Mouse (Mus musculus) G1E (cell line): Measurements from ENCODE around the gene Catsper2. TPM values are rescaled to one million over a fixed set of nuclear protein-coding genes. Genes with fewer than 3 reads are reported as not detected.

Source experiments
- ATAC-seq: 2 replicates; pipeline ENCODE4 v1.8.0; 2016; ENCODE audit warnings: mild to moderate bottlenecking; ENCODE audit not compliant: insufficient number of reproducible peaks, poor library complexity, low FRiP score, severe bottlenecking; ENCODE audit errors: extremely low read depth
- DNase-seq: peaks from one replicate; pipeline ENCODE4 v3.0.0; 2012; ENCODE audit warnings: low spot score
- H3K27me3 ChIP-seq: 2 replicates; pipeline ENCODE4 v1.6.1; 2012; ENCODE audit warnings: mild to moderate bottlenecking, low read length, inconsistent platforms; ENCODE audit not compliant: insufficient read depth
- H3K36me3 ChIP-seq: replicated peaks from 2 replicates; pipeline ENCODE3; 2012; ENCODE audit warnings: mild to moderate bottlenecking, inconsistent platforms
- H3K4me1 ChIP-seq: 2 replicates; pipeline ENCODE4 v1.6.1; 2012; ENCODE audit warnings: low read depth, low read length, inconsistent platforms, mixed read lengths; ENCODE audit not compliant: insufficient read depth
- H3K4me3 ChIP-seq: 2 replicates; pipeline ENCODE4 v1.5.1; 2012; ENCODE audit warnings: low read depth, mild to moderate bottlenecking, inconsistent platforms, low read length, moderate library complexity, mixed read lengths
- H3K9me3 ChIP-seq: replicated peaks from 2 replicates; pipeline ENCODE4 v1.6.1; 2012; ENCODE audit warnings: inconsistent platforms
- CTCF ChIP-seq: IDR thresholded peaks from 2 replicates; pipeline ENCODE4 v1.5.1; 2012; ENCODE audit warnings: low read depth, low read length, inconsistent platforms, mixed read lengths
- GATA1 ChIP-seq: IDR thresholded peaks from 2 replicates; pipeline ENCODE4 v1.6.1; 2012; ENCODE audit warnings: borderline replicate concordance, low read length, inconsistent platforms, mixed read lengths
- GATA2 ChIP-seq: IDR thresholded peaks from 2 replicates; pipeline ENCODE4 v1.6.1; 2012; ENCODE audit warnings: low read depth, low read length, inconsistent platforms, borderline replicate concordance
- POLR2AphosphoS5 ChIP-seq: IDR thresholded peaks from 2 replicates; pipeline ENCODE4 v1.6.1; 2012; ENCODE audit warnings: low read depth, low read length, inconsistent platforms; ENCODE audit not compliant: insufficient replicate concordance
- TAL1 ChIP-seq: conservative IDR thresholded peaks from 2 replicates; pipeline ENCODE4 v1.6.1; 2012; ENCODE audit warnings: low read depth, low read length, inconsistent platforms, mixed read lengths
- polyA plus RNA-seq: library from polyadenylated mRNA; stranded (reverse); fragments of >175 nt; gene quantifications from 2 replicates; pipeline ENCODE4 v1.2.3, GENCODE M21; 2012
- total RNA-seq, 2 experiments: library from RNA; stranded (forward) in 1 of 2; stranded (reverse) in 1 of 2; fragments of 200-1000 nt in 1 of 2; fragments of >200 nt in 1 of 2; fragmentation: Nextera tagmentation in 1 of 2; gene quantifications; 2 replicates each; pipeline ENCODE4 v1.2.3; 2014 to 2017

Gene Catsper2
- total and polyA plus RNA-seq, 3 experiments: 0.11 to 2.9 (median 0.55) TPM

GRCm38 (mm10) chr2:121357494-121357893 lies 56.1 kb downstream of the Catsper2 start, which contains the start of gene Ckmt1:
Gene Ckmt1, plus strand, starts transcription at chr2:121357714.
- Histone ChIP-seq H3K36me3 (no peaks in the 10 kb centered on the region), H3K4me3 (no peak within 1 kb of the TSS), H3K9me3 (no peaks in the 10 kb centered on the region), H3K4me1 (peaks cover 28% of the 10 kb centered on the region), H3K27me3 (peaks cover 43% of the 10 kb centered on the region)
- TF ChIP-seq POLR2AphosphoS5: no peak
- no peak for TF ChIP-seq GATA1
- no peak for TF ChIP-seq GATA2
- no peak for TF ChIP-seq TAL1
- no peak for TF ChIP-seq CTCF
- ATAC-seq (no peak), DNase-seq (no peak)

GRCm38 (mm10) chr2:121354820-121355592 lies 58.6 kb downstream of the Catsper2 start, which contains the start of gene Ppip5k1:
Gene Ppip5k1, minus strand, starts transcription at chr2:121355396.
- H3K9me3 ChIP-seq: no peaks in the 10 kb centered on the region
- H3K27me3 ChIP-seq: peaks cover 35% of the 10 kb centered on the region
- ATAC-seq (peak; percentile 93), DNase-seq (peak; percentile 99)
- peaks cover 28% of the 10 kb centered on the region for H3K4me1 ChIP-seq
- TF ChIP-seq POLR2AphosphoS5 (no peak), CTCF (peak; percentile 79), GATA1 (no peak)
- peak within 1 kb of the TSS; percentile 78 for H3K4me3 ChIP-seq
- H3K36me3 ChIP-seq: peaks cover 4% of the 10 kb centered on the region

- peaks cover 8% of the 10 kb centered on the region for H3K36me3 ChIP-seq
- no peak for DNase-seq
- no peaks in the 10 kb centered on the region for H3K9me3 ChIP-seq
- peaks cover 28% of the 10 kb centered on the region for H3K4me1 ChIP-seq
- H3K4me3 ChIP-seq: peak overlapping the region; percentile 78
- TF ChIP-seq CTCF (no peak), POLR2AphosphoS5 (no peak), GATA2 (no peak), TAL1 (no peak), GATA1 (no peak)
- no peak for ATAC-seq
- H3K27me3 ChIP-seq: peaks cover 33% of the 10 kb centered on the region
Observed at GRCm38 (mm10) chr2:121354378-121354777, 59.2 kb downstream of the Catsper2 start.

GRCm38 (mm10) chr2:121353156-121353555 lies 60.4 kb downstream of the Catsper2 start:
- Histone ChIP-seq H3K4me3 (no peak overlapping the region), H3K27me3 (peaks cover 23% of the 10 kb centered on the region), H3K36me3 (peaks cover 15% of the 10 kb centered on the region), H3K9me3 (no peaks in the 10 kb centered on the region), H3K4me1 (peaks cover 19% of the 10 kb centered on the region)
- DNase-seq (no peak), ATAC-seq (no peak)
- TF ChIP-seq CTCF: no peak
- TF ChIP-seq POLR2AphosphoS5: no peak
- no peak for TF ChIP-seq GATA2
- no peak for TF ChIP-seq TAL1
- TF ChIP-seq GATA1: no peak

Other genes with a start within 250 kb of the Catsper2 start
- gene Tubgcp4, start 243.1 kb downstream of the Catsper2 start, total RNA-seq (2014; fragmentation: Nextera tagmentation): 73.7 and 75.2 TPM in 2 replicates
- 60.9 and 61.9 TPM in 2 replicates for gene Tubgcp4, start 243.1 kb downstream of the Catsper2 start, total RNA-seq (2017)
- gene Tubgcp4, start 243.1 kb downstream of the Catsper2 start, polyA plus RNA-seq: 8.5 and 19.1 TPM in 2 replicates
- gene Zscan29, start 242.7 kb downstream of the Catsper2 start, total RNA-seq (2014; fragmentation: Nextera tagmentation): 20.1 and 29.1 TPM in 2 replicates
- 12.9 and 16.3 TPM in 2 replicates for gene Zscan29, start 242.7 kb downstream of the Catsper2 start, total RNA-seq (2017)
- 10.2 and 10.3 TPM in 2 replicates for gene Zscan29, start 242.7 kb downstream of the Catsper2 start, polyA plus RNA-seq
- 41.1 and 44.1 TPM in 2 replicates for gene Trp53bp1, start 142.4 kb downstream of the Catsper2 start, total RNA-seq (2014; fragmentation: Nextera tagmentation)
- 20.1 and 21.6 TPM in 2 replicates for gene Trp53bp1, start 142.4 kb downstream of the Catsper2 start, total RNA-seq (2017)
- 16.2 and 25.9 TPM in 2 replicates for gene Trp53bp1, start 142.4 kb downstream of the Catsper2 start, polyA plus RNA-seq
- gene Map1a, start 124.2 kb downstream of the Catsper2 start, total RNA-seq (2014; fragmentation: Nextera tagmentation): 2.5 and 3.3 TPM in 2 replicates
- 0.66 and 2.2 TPM in 2 replicates for gene Map1a, start 124.2 kb downstream of the Catsper2 start, total RNA-seq (2017)
- 7.0 and 7.4 TPM in 2 replicates for gene Map1a, start 124.2 kb downstream of the Catsper2 start, polyA plus RNA-seq
- 11.1 and 15.2 TPM in 2 replicates for gene Ppip5k1, start 58.4 kb downstream of the Catsper2 start, total RNA-seq (2014; fragmentation: Nextera tagmentation)
- 8.4 and 11.3 TPM in 2 replicates for gene Ppip5k1, start 58.4 kb downstream of the Catsper2 start, total RNA-seq (2017)
- 2.0 and 2.6 TPM in 2 replicates for gene Ppip5k1, start 58.4 kb downstream of the Catsper2 start, polyA plus RNA-seq
- 9.8 TPM in 1 of 2 replicates, not detected in the other for gene Ckmt1, start 56.1 kb downstream of the Catsper2 start, total RNA-seq (2014; fragmentation: Nextera tagmentation)
- gene Ckmt1, start 56.1 kb downstream of the Catsper2 start, total RNA-seq (2017): 0.55 TPM in 1 of 2 replicates, not detected in the other
- gene Ckmt1, start 56.1 kb downstream of the Catsper2 start, polyA plus RNA-seq: not detected in 2 replicates
- gene Strc, start 26.6 kb downstream of the Catsper2 start, total RNA-seq (2014; fragmentation: Nextera tagmentation): not detected in 2 replicates
- 0.05 TPM in 1 of 2 replicates, not detected in the other for gene Strc, start 26.6 kb downstream of the Catsper2 start, total RNA-seq (2017)
- gene Strc, start 26.6 kb downstream of the Catsper2 start, polyA plus RNA-seq: not detected in 2 replicates
- gene Pdia3, start within 50 bp of the Catsper2 start, total RNA-seq (2014; fragmentation: Nextera tagmentation): 233 and 263 TPM in 2 replicates
- 90.1 and 104 TPM in 2 replicates for gene Pdia3, start within 50 bp of the Catsper2 start, total RNA-seq (2017)
- gene Pdia3, start within 50 bp of the Catsper2 start, polyA plus RNA-seq: 315 and 418 TPM in 2 replicates
- not detected in 2 replicates for gene Ell3, start 30.5 kb upstream of the Catsper2 start, total RNA-seq (2014; fragmentation: Nextera tagmentation)
- 0.29 TPM in 1 of 2 replicates, not detected in the other for gene Ell3, start 30.5 kb upstream of the Catsper2 start, total RNA-seq (2017)
- 0.02 TPM in 1 of 2 replicates, not detected in the other for gene Ell3, start 30.5 kb upstream of the Catsper2 start, polyA plus RNA-seq
- gene Serf2, start 35.4 kb upstream of the Catsper2 start, total RNA-seq (2014; fragmentation: Nextera tagmentation): 123 and 125 TPM in 2 replicates
- 282 and 373 TPM in 2 replicates for gene Serf2, start 35.4 kb upstream of the Catsper2 start, total RNA-seq (2017)
- gene Serf2, start 35.4 kb upstream of the Catsper2 start, polyA plus RNA-seq: 206 and 279 TPM in 2 replicates
- 20.7 and 21.5 TPM in 2 replicates for gene Hypk, start 39.5 kb upstream of the Catsper2 start, total RNA-seq (2014; fragmentation: Nextera tagmentation)
- gene Hypk, start 39.5 kb upstream of the Catsper2 start, total RNA-seq (2017): 73.2 and 82.9 TPM in 2 replicates
- 112 and 124 TPM in 2 replicates for gene Hypk, start 39.5 kb upstream of the Catsper2 start, polyA plus RNA-seq
- gene Serinc4, start 43.0 kb upstream of the Catsper2 start, total RNA-seq (2014; fragmentation: Nextera tagmentation): not detected in 2 replicates
- 0.58 and 1.3 TPM in 2 replicates for gene Serinc4, start 43.0 kb upstream of the Catsper2 start, total RNA-seq (2017)
- gene Serinc4, start 43.0 kb upstream of the Catsper2 start, polyA plus RNA-seq: not detected in 2 replicates
- gene Mfap1b, start 60.3 kb upstream of the Catsper2 start, total RNA-seq (2014; fragmentation: Nextera tagmentation): 36.4 and 42.6 TPM in 2 replicates
- gene Mfap1b, start 60.3 kb upstream of the Catsper2 start, total RNA-seq (2017): 21.7 and 29.2 TPM in 2 replicates
- gene Mfap1b, start 60.3 kb upstream of the Catsper2 start, polyA plus RNA-seq: 2.5 and 5.3 TPM in 2 replicates
- 32.5 and 34.1 TPM in 2 replicates for gene Mfap1a, start 92.9 kb upstream of the Catsper2 start, total RNA-seq (2014; fragmentation: Nextera tagmentation)
- 54.2 and 57.1 TPM in 2 replicates for gene Mfap1a, start 92.9 kb upstream of the Catsper2 start, total RNA-seq (2017)
- 6.7 and 11.1 TPM in 2 replicates for gene Mfap1a, start 92.9 kb upstream of the Catsper2 start, polyA plus RNA-seq
- gene Wdr76, start 92.9 kb upstream of the Catsper2 start, total RNA-seq (2014; fragmentation: Nextera tagmentation): 58.6 and 68.8 TPM in 2 replicates
- 50.5 and 56.5 TPM in 2 replicates for gene Wdr76, start 92.9 kb upstream of the Catsper2 start, total RNA-seq (2017)
- 1.9 and 2.7 TPM in 2 replicates for gene Wdr76, start 92.9 kb upstream of the Catsper2 start, polyA plus RNA-seq